Mouse (Mus musculus): Measurements from ENCODE around the gene Olfr272.

Gene Olfr272

DNA sequence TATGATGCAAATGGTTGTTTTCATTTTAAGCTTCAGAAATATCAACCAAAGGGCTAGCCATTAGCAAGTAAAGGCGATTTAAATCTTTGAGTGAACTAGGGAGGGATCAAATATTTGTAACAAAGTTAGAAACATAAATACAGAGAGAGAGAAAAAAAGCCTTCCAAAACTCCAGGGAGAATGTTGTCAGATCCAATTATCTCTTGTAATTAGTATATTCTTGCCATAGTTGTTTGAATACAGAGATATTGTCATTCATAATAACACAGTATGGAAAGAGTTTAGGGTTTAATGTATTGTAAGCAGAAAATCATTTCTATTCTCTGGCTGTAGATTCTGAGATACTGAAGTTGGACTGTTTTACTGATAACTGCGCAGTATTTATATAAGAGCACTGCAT is at the start of gene Olfr272:
TSS of gene Olfr272 (minus strand) at position 101 of the 400 bp plus-strand sequence.
- CTCF ChIA-PET, result no interaction called here
- POLR2A ChIA-PET, result no interaction called here

DNA sequence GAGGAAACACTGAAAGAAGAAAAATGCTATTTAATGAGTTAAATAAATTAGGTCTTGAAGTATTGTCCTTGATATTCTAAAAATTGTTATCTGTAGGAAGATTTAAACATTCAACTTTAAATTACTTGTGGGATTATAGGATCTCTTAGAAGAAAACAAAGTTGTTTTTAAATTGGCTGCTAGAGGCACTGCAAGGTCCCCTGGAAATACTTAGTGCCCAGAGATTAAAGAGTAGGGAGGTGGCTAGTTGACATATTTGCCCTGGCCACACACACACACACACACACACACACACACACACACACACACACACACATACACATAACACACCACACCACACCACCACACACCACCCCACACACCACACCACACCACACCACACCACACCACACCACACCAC is 45.3 kb upstream of the Olfr272 start, which contains the start of gene Olfr270:
TSS of gene Olfr270 (plus strand) at position 301 of the 400 bp plus-strand sequence.
- CTCF ChIA-PET, result no interaction called here
- POLR2A ChIA-PET, result no interaction called here

DNA sequence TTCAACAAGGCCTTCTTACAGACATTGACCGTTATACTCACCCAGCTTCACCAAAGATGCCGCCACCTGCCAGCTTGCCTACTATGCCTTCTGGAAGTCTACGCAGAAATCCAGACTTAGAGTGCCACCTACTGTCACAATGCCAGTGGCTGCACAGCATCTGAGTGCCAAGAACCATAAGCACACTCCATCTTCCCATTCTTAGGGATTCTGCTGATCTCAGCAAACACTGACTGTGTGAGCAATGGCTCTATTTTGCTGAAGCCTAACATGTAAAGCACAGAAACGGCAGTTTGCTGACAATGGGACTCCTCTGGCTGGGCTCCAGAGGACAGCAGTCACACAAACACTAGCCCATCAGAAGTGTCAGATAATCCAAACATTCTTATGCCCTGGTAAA is 39.7 kb upstream of the Olfr272 start:
- CTCF ChIA-PET, result interaction anchor here in 2 of 4 experiments (0.5 to 0.6 kb wide), 2 partner anchors 13 to 1310 kb away, joined by 3 to 4 read pairs; no protein-coding TSS in a partner anchor
- POLR2A ChIA-PET, result no interaction called here

DNA sequence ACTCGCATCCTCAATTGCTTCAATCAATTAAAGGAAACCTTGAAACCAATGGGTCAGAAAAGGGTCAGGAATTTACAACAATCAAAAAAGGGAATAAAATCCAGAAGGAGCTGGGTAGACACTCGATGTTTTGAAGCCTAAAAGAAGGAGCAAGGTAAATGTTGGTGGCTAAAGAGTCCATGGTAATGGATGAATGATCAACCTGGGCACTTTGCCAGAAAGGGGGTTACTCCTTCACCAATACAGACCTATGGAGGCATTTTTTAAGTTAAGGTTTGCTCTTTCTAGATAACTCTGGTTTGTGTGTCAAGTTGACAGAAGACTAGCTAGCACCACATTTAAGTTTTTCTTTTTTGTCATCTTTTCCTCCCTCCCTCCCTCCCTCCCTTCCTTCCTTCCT is 30.0 kb upstream of the Olfr272 start:
- ChIA-PET POLR2A (no interaction called here), CTCF (no interaction called here)

DNA sequence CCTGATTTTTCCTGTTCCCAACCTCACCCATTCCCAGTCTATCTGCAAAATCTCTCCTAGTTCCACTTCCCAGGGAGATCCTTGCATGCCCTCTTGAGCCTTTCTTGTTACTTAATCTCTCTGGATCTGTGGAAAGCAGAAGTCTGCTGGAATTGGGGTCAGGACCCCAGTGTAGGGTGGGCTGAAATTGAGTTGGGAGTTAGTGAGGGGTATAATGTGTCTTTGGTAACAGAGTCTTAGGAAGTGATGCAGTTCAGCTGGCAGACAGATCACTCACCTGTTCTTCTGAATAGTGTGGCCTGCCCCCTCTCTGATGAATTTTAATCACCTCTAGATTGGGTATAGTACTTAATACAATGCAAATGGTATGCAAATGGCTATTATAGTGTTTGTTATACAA is 27.7 kb upstream of the Olfr272 start:
- ChIA-PET CTCF (no interaction called here), POLR2A (interaction anchor here in 1 of 4 experiments (0.6 kb wide), 1 partner anchor 33 kb away, joined by 3 read pairs; no protein-coding TSS in a partner anchor)

DNA sequence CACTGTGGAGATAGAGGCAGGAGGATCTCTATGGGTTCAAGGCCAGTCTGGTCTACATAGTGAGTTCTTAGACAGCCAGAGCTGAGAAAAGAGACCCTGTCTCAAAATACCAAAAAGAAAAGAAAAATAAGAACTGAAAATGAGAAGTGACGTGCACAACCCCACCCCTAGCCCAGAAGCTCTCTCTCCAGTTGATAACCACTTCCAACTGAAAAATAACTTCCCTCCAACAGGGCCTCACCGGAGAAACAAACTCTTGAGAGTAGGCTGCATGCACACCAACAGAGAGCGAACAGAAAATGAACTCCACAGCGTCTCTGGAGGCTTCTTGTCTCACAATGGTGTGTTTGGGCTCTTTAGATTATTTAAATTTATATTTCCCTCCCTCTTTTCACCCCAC is 11.5 kb upstream of the Olfr272 start:
- POLR2A ChIA-PET, result no interaction called here
- CTCF ChIA-PET, result no interaction called here

DNA sequence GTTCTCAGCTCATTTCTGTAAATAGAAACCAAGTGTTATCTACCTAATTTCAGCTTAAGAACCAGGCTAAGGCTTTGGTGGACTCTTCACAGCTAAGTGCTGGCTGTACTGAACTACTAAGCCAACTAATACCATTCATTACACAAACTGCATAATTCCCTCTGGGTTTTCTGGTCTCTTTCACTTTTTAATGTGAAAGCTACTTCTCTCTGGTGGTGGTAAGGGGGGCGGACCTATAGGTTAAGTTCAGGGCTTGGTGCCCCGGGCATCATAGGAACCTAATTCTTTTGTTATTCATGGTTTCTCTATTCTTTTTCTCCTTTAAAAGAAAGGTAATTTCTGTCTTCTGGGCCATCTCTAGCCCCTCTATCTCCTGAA is 1.7 kb downstream of the Olfr272 start:
- POLR2A ChIA-PET, result no interaction called here

DNA sequence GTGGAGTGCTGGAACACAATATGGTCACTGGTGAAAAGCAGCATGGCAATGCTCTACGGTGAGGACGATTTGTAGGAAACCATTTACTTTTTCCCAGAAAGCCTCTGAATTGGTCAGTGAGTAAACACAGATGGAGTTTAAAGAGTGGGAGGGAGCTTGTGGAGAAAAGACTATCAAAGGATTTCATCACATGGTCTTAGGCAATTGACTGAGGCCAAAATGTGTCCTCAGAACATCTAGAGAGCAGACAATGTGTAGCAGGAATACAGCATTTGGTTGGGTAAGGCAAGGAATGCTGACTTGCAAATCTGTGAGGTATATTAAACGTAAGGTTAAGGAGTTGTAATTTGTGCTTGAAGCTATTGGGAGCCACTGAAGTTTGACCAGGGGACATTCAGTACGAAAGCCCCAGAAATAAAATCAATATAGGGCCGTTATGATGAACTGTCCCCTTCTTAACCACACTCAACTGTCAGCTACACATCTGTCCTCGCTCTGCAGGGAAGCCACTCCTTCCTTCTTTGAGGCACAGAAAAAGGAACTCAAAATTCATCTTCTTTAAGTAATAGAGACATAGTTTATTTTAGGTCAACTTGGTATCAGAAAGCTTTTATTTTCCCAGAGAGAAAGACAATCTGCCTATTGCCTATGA is 2.2 kb downstream of the Olfr272 start:
- ChIA-PET POLR2A (no interaction called here), CTCF (no interaction called here)

More for the DNA sequence above, 1.7 kb downstream of the Olfr272 start:
- CTCF ChIA-PET, result no interaction called here

DNA sequence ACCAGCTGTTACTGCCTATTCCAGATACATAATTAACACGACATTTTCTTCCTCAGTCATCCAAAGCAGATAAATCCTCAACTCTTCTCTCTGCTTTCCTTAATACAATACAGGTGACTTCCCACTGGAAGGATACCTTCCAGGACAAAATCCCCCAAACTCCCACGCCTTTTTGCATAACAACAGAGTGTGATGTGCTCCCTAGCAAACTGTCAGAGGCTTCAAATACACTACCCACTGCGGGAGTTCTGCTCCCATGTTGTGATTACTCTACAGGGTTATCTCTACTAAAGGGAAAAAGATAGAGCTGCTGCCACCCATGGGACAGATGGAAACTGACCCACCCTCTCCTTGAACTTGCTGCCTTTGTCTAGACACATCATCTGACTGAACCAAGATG is 6.6 kb downstream of the Olfr272 start:
- ChIA-PET POLR2A (interaction anchor here in 1 of 4 experiments (0.5 kb wide), 1 partner anchor 83 kb away, joined by 3 read pairs; no protein-coding TSS in a partner anchor), CTCF (no interaction called here)

DNA sequence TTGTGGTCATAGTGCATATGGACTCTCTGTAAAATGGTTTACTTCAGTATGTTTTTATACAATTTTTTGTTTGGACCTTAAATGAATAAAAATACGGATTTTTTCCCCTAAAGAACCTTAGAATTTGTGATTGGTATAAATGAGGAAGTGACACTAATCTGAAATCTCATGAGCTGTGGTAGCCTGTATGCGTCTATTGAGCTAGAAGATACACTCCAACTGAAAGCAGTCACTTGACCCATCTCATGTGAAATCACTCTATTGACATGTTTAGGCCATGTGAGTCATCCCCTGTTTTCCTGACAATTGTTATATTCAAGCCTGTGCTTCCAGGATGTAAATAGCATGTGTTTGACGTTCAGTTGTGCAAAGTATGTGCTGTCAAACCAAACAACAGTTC is 9.4 kb downstream of the Olfr272 start:
- ChIA-PET CTCF (interaction anchor here in 1 of 4 experiments (0.7 kb wide), 1 partner anchor 1863 kb away, joined by 3 read pairs; no protein-coding TSS in a partner anchor), POLR2A (interaction anchor here in 1 of 4 experiments (0.6 kb wide), 1 partner anchor 154 kb away, joined by 3 read pairs; no protein-coding TSS in a partner anchor)

DNA sequence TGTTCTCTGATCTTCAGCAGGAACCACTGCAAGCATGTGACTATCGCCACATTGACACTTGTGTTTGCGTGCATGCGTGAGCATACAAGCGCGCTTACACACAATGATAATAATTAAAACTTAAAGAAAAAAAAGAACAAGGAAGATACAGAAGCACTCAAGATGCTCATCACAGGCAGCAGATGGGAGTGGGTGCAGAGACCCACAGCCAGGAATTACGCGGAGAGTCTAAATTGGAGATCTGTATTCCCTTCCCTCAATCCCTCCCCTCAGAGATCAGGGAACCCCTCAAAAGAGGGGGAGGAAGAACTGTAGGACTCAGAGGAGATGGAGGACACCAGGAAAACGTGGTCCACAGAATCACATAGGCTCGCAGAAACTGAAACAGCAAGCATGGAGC is 54.8 kb downstream of the Olfr272 start:
- ChIA-PET POLR2A (no interaction called here), CTCF (no interaction called here)

Measured in embryonic stem cell, embryonic (primary cell).